Mouse (Mus musculus) liver, embryonic 13.5 days (tissue): ENCODE data around the gene Marf1. TPM values are rescaled to one million over a fixed set of nuclear protein-coding genes. Genes with fewer than 3 reads are reported as not detected.

Source experiments
- ATAC-seq: fragments of 200-750 bp; cut with Nextera tagmentation; 2 replicates; pipeline ENCODE4 v1.8.0; 2017; ENCODE audit warnings: low read depth, mild to moderate bottlenecking, moderate number of reproducible peaks, moderate library complexity
- DNase-seq: peaks from one replicate; pipeline ENCODE4 v3.0.0; 2022
- H3K27ac ChIP-seq: fragments of 300-500 bp; sonication (generic); 2 replicates; pipeline ENCODE4 v1.5.1; 2015; ENCODE audit warnings: moderate library complexity, mild to moderate bottlenecking, inconsistent platforms
- H3K27me3 ChIP-seq: fragments of 300-500 bp; sonication (generic); 2 replicates; pipeline ENCODE4 v1.6.1; 2015; ENCODE audit warnings: mild to moderate bottlenecking, inconsistent platforms
- H3K36me3 ChIP-seq: fragments of 300-500 bp; sonication (generic); 2 replicates; pipeline ENCODE4 v1.6.1; 2015; ENCODE audit warnings: mild to moderate bottlenecking, inconsistent platforms
- H3K4me1 ChIP-seq: fragments of 300-500 bp; sonication (generic); replicated peaks from 2 replicates; pipeline ENCODE4 v1.6.1; 2015; ENCODE audit warnings: inconsistent platforms
- H3K4me2 ChIP-seq: fragments of 300-500 bp; sonication (generic); 2 replicates; pipeline ENCODE4 v1.6.1; 2015; ENCODE audit warnings: inconsistent platforms, mild to moderate bottlenecking, moderate library complexity
- H3K4me3 ChIP-seq: fragments of 300-500 bp; sonication (generic); replicated peaks from 2 replicates; pipeline ENCODE4 v1.5.1; 2015; ENCODE audit warnings: mild to moderate bottlenecking, inconsistent platforms
- H3K9ac ChIP-seq: fragments of 300-500 bp; sonication (generic); 2 replicates; pipeline ENCODE4 v1.6.1; 2015; ENCODE audit warnings: mild to moderate bottlenecking, inconsistent platforms
- H3K9me3 ChIP-seq: fragments of 300-500 bp; sonication (generic); replicated peaks from 2 replicates; pipeline ENCODE4 v1.6.1; 2016; ENCODE audit warnings: inconsistent platforms
- WGBS: fragments of 180-500 bp; shearing (Covaris S2); methylation state at CpG from one replicate; pipeline ENCODE4 v1.1.7; 2015; ENCODE audit not compliant: insufficient replicate concordance; 5-methylcytosine and 5-hydroxymethylcytosine counted together
- polyA plus RNA-seq: library from polyadenylated mRNA; unstranded; fragments of >200 nt; fragmentation: Nextera tagmentation; extraction: Ambion mirVana; gene quantifications from 2 replicates; pipeline ENCODE4 v1.2.1, GENCODE M21; 2015

Marf1 gene
- polyA plus RNA-seq, 1 experiment from 2014 or later = 6.2 TPM

- ATAC-seq (no peak), DNase-seq (no peak)
- H3K9ac ChIP-seq = no peak overlapping the region
- H3K27me3 ChIP-seq = no peaks in the 10 kb centered on the region
- H3K9me3 ChIP-seq = no peaks in the 10 kb centered on the region
- H3K4me1 ChIP-seq = no peaks in the 10 kb centered on the region
- H3K27ac ChIP-seq = no peak overlapping the region
- H3K4me2 ChIP-seq = no peak overlapping the region
- no peak overlapping the region for H3K4me3 ChIP-seq
- 51% methylated on average over 2 of the region's 2 CpGs for WGBS
- peaks cover 94% of the 10 kb centered on the region for H3K36me3 ChIP-seq
Observed at GRCm38 (mm10) chr16:14135014-14135413, 28.1 kb downstream of the Marf1 start.

GRCm38 (mm10) chr16:14131838-14132237 lies 31.3 kb downstream of the Marf1 start:
- H3K36me3 ChIP-seq = peaks cover 99% of the 10 kb centered on the region
- H3K4me3 ChIP-seq = no peak overlapping the region
- H3K4me2 ChIP-seq = no peak overlapping the region
- H3K27ac ChIP-seq = no peak overlapping the region
- DNase-seq (no peak), ATAC-seq (peak; percentile 53)
- WGBS = 69% methylated on average over 5 of the region's 5 CpGs
- H3K27me3 ChIP-seq = no peaks in the 10 kb centered on the region
- no peaks in the 10 kb centered on the region for H3K4me1 ChIP-seq
- H3K9ac ChIP-seq = no peak overlapping the region
- no peaks in the 10 kb centered on the region for H3K9me3 ChIP-seq

- H3K9me3 ChIP-seq = no peaks in the 10 kb centered on the region
- H3K27ac ChIP-seq = no peak overlapping the region
- H3K4me1 ChIP-seq = no peaks in the 10 kb centered on the region
- H3K36me3 ChIP-seq = peaks cover 98% of the 10 kb centered on the region
- DNase-seq (no peak), ATAC-seq (0 out of 2 replicates have a peak, but pooled peaks have one; percentile 12)
- 84% methylated on average over 3 of the region's 3 CpGs for WGBS
- no peak overlapping the region for H3K9ac ChIP-seq
- H3K4me3 ChIP-seq = no peak overlapping the region
- H3K4me2 ChIP-seq = no peak overlapping the region
- no peaks in the 10 kb centered on the region for H3K27me3 ChIP-seq
Observed at GRCm38 (mm10) chr16:14131376-14131775, 31.8 kb downstream of the Marf1 start.

DNA sequence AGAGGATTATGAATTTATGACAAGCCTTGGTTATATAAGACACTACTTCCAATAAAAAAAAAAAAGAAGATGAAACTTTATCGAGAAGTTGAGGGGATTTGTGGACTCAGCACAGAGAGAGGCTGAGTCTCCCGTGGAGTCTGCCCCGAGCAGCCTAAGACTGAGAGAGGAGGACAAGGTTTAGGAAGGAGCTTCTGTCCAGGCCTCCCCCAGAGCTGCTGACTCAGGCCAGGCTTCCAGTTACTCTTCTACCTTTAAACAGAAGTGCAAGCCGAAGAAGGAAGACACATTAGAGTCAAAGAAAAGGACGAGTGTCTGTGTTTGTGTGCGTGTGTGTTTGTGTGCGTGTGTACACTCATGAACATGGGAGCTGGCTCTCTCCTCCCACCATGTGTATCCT lies 32.4 kb downstream of the Marf1 start:
- peaks cover 97% of the 10 kb centered on the region for H3K36me3 ChIP-seq
- no peaks in the 10 kb centered on the region for H3K4me1 ChIP-seq
- 87% methylated on average over 7 of the region's 7 CpGs for WGBS
- H3K27me3 ChIP-seq = no peaks in the 10 kb centered on the region
- no peak for ATAC-seq
- H3K27ac ChIP-seq = no peak overlapping the region
- no peak overlapping the region for H3K4me3 ChIP-seq
- H3K9ac ChIP-seq = no peak overlapping the region
- H3K4me2 ChIP-seq = no peak overlapping the region
- H3K9me3 ChIP-seq = no peaks in the 10 kb centered on the region
- DNase-seq = no peak

GRCm38 (mm10) chr16:14128977-14129376 lies 34.2 kb downstream of the Marf1 start:
- Histone ChIP-seq H3K9ac (no peak overlapping the region), H3K36me3 (peaks cover 96% of the 10 kb centered on the region), H3K4me1 (no peaks in the 10 kb centered on the region), H3K4me3 (no peak overlapping the region), H3K4me2 (no peak overlapping the region), H3K27me3 (no peaks in the 10 kb centered on the region), H3K27ac (no peak overlapping the region), H3K9me3 (no peaks in the 10 kb centered on the region)
- ATAC-seq (no peak), DNase-seq (no peak)

- no peak overlapping the region for H3K27ac ChIP-seq
- H3K27me3 ChIP-seq = no peaks in the 10 kb centered on the region
- H3K4me1 ChIP-seq = no peaks in the 10 kb centered on the region
- no peaks in the 10 kb centered on the region for H3K9me3 ChIP-seq
- ATAC-seq (no peak), DNase-seq (no peak)
- H3K9ac ChIP-seq = no peak overlapping the region
- 80% methylated on average over 1 of the region's 1 CpGs for WGBS
- no peak overlapping the region for H3K4me2 ChIP-seq
- peaks cover 97% of the 10 kb centered on the region for H3K36me3 ChIP-seq
- no peak overlapping the region for H3K4me3 ChIP-seq
Observed at GRCm38 (mm10) chr16:14125253-14125652, 37.9 kb downstream of the Marf1 start.

DNA sequence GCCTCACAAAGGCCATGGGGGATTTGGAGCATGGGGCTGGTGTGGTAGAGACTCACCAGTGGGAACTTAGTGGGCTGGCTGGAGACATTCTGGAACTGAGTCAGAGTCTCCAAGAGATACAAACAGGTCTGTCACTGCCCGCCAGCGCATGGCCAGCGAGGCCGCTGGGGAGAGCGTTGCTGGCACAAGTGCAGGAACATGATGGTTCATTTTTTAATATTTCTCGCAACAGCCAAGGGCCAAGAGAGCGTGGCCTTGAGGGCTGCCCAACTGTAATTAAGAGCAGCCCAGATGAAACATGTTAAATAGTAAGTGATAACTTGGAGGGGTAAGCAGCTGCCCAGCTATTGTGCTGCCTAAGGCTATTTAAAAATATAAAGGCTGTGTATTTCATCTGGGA lies 38.4 kb downstream of the Marf1 start:
- H3K27me3 ChIP-seq = no peaks in the 10 kb centered on the region
- H3K4me3 ChIP-seq = no peak overlapping the region
- H3K4me1 ChIP-seq = no peaks in the 10 kb centered on the region
- 90% methylated on average over 7 of the region's 7 CpGs for WGBS
- no peak overlapping the region for H3K9ac ChIP-seq
- no peaks in the 10 kb centered on the region for H3K9me3 ChIP-seq
- H3K27ac ChIP-seq = no peak overlapping the region
- DNase-seq (no peak), ATAC-seq (no peak)
- no peak overlapping the region for H3K4me2 ChIP-seq
- peaks cover 95% of the 10 kb centered on the region for H3K36me3 ChIP-seq

GRCm38 (mm10) chr16:14123901-14124300 lies 39.2 kb downstream of the Marf1 start:
- H3K9ac ChIP-seq = no peak overlapping the region
- ATAC-seq (no peak), DNase-seq (no peak)
- peaks cover 89% of the 10 kb centered on the region for H3K36me3 ChIP-seq
- H3K4me2 ChIP-seq = no peak overlapping the region
- H3K9me3 ChIP-seq = no peaks in the 10 kb centered on the region
- H3K4me1 ChIP-seq = no peaks in the 10 kb centered on the region
- no peak overlapping the region for H3K27ac ChIP-seq
- 83% methylated on average over 2 of the region's 2 CpGs for WGBS
- no peaks in the 10 kb centered on the region for H3K27me3 ChIP-seq
- H3K4me3 ChIP-seq = no peak overlapping the region

- no peak for DNase-seq
Observed at GRCm38 (mm10) chr16:14122586-14122985, 40.6 kb downstream of the Marf1 start.

DNA sequence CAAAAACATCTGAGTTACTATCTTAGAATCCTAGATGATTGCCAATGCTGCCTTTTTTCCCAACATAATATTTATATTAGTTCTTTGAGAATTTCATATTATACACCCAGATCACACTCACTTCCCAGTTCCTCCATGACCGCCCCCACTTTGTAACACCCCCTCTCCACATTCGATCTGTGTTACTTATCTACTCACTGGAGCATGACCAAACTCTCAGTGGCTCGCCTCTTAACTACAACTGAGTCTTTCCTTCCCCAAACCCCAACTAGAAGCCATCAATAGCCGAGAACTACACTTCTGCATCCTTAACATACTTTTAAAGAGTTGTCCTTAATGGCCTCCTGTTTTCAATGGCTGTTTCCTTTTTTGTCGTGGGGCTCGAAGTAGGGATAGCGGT lies 41.6 kb downstream of the Marf1 start:
- 88% methylated on average over 7 of the region's 7 CpGs for WGBS
- peaks cover 84% of the 10 kb centered on the region for H3K36me3 ChIP-seq

More at GRCm38 (mm10) chr16:14122586-14122985, 40.6 kb downstream of the Marf1 start:
- Histone ChIP-seq H3K9ac (no peak overlapping the region), H3K4me2 (no peak overlapping the region), H3K4me3 (no peak overlapping the region), H3K27me3 (no peaks in the 10 kb centered on the region), H3K9me3 (no peaks in the 10 kb centered on the region), H3K36me3 (peaks cover 83% of the 10 kb centered on the region), H3K27ac (no peak overlapping the region), H3K4me1 (no peaks in the 10 kb centered on the region; the same call in 1 of the 2 replicates)
- no peak for ATAC-seq

DNA sequence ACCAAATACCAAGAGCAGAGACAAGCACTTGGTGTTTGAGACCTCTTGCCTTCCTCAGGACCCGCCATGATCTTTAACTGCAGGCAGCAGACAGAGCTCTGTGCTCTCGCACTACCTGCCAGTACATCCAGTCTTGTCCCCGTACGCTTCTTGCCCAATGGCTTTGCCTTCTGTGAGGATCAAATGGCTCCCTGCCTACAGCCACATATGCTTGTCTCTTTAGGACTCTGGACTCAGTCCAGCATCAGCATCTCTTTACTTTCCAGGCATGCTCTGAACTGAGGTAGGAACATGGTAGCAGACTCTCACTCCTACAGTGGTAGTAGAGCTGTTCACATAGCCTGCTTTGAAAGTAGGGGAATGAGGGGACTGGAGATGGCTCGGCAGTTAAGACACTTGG lies 42.2 kb downstream of the Marf1 start:
- Histone ChIP-seq H3K9me3 (no peaks in the 10 kb centered on the region), H3K36me3 (peaks cover 82% of the 10 kb centered on the region), H3K27ac (no peak overlapping the region), H3K4me3 (no peak overlapping the region), H3K4me1 (no peaks in the 10 kb centered on the region; the same call in 1 of the 2 replicates), H3K9ac (no peak overlapping the region), H3K4me2 (no peak overlapping the region), H3K27me3 (no peaks in the 10 kb centered on the region)
- no peak for DNase-seq
- no peak for ATAC-seq
- 88% methylated on average over 5 of the region's 5 CpGs for WGBS

More for the DNA sequence above, 41.6 kb downstream of the Marf1 start:
- no peak overlapping the region for H3K4me3 ChIP-seq
- no peaks in the 10 kb centered on the region; the same call in 1 of the 2 replicates for H3K4me1 ChIP-seq
- DNase-seq (no peak), ATAC-seq (no peak)
- H3K27ac ChIP-seq = no peak overlapping the region
- H3K9me3 ChIP-seq = no peaks in the 10 kb centered on the region
- H3K4me2 ChIP-seq = no peak overlapping the region
- H3K27me3 ChIP-seq = no peaks in the 10 kb centered on the region
- H3K9ac ChIP-seq = no peak overlapping the region

DNA sequence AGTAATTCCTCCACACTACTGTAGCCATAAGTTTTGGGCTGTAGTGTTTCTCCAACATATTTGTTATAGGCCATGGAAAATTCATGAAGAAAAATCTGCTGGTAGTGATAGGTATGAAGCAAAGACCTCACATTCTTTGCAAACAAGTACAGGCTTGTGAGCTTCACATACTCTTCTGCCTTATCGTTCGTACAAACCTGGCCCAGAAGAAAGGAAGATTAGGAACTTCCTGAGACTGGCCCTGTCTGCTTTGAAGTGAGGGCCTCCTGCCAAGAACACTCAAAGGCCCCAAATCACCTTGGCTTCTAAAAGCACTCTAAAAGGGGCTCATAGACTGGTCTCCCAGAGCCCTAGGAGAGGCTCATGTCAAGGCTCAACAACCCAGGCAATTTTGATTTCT lies 45.9 kb downstream of the Marf1 start:
- Histone ChIP-seq H3K27me3 (no peaks in the 10 kb centered on the region), H3K9me3 (no peaks in the 10 kb centered on the region), H3K36me3 (peaks cover 75% of the 10 kb centered on the region), H3K4me1 (no peaks in the 10 kb centered on the region; the same call in 1 of the 2 replicates), H3K4me3 (no peak overlapping the region), H3K4me2 (no peak overlapping the region), H3K9ac (no peak overlapping the region), H3K27ac (no peak overlapping the region)
- 60% methylated on average over 2 of the region's 2 CpGs for WGBS
- DNase-seq (no peak), ATAC-seq (no peak)
